Mouse (Mus musculus) cerebellum, adult 11 months (tissue): Measurements from ENCODE around the gene Hnrnph2.

Source experiments
- DNase-seq: peaks from one replicate; pipeline ENCODE4 v3.0.0; 2022

Gene Hnrnph2

GRCm38 (mm10) chrX:134619695-134620094 is 18.7 kb downstream of the Hnrnph2 start:
- DNase-seq = no peak

- no peak for DNase-seq
Observed at GRCm38 (mm10) chrX:134620254-134620865, 19.4 kb downstream of the Hnrnph2 start.

DNA sequence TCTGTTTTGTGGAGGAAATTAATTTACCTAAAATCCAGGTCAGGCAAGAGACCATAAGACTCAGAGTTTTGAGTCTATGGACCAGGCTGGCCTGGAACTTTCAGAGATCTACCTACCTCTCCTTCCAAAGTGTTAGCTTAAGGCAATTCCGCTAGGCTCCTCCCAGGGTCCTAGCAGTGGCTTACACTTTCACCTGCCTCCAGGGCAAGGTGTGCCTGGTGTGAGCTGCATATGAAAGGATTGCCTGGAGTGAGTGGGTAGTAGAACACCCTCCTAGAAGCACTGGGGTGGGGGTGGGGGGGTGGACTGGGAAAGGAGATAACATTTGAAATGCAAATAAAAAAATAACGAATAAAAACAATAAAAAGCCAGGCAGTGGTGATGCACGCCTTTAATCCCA is 20.7 kb downstream of the Hnrnph2 start:
- no peak for DNase-seq

DNA sequence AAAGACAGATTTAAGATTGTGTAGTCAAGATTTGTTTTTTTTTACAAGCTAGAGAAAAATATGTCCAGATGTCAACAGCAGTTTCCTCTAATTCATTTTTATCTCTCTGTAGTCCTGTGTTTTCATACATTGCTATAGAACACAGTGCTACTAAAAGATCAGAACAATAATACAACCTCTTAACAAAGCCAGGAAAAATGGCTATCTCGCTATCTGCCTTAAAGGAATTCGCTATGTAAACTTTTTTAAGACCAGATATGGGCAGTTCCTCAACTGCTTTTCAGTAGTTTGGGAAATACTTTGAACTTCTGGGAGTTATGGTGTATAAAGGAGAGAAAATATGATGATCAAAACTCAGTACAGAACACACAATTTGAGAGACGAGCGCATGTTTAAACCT is 22.4 kb downstream of the Hnrnph2 start:
- no peak for DNase-seq

- no peak for DNase-seq
Observed at GRCm38 (mm10) chrX:134628200-134628599, 27.2 kb downstream of the Hnrnph2 start.

DNA sequence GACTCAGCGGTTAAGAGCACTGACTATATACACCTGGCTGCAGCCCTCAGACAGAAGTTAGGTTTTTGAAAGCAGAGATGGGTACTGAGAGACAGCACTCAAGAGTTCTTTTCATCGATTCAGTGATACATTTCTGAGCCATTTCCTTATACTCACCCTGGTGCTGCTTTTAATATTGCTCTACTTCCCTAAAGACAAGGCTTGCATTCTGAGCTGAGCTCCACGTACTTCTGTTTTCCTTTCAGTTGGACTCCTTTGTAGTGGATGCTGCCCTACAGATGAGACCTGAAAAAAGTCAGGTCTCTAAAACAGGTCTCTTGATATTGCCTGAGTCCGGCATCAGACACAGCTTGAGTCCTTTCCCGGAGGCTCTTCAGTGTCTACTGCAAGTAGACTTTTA is 31.7 kb downstream of the Hnrnph2 start:
- DNase-seq = no peak

- DNase-seq = no peak
Observed at GRCm38 (mm10) chrX:134635111-134635510, 34.1 kb downstream of the Hnrnph2 start.

DNA sequence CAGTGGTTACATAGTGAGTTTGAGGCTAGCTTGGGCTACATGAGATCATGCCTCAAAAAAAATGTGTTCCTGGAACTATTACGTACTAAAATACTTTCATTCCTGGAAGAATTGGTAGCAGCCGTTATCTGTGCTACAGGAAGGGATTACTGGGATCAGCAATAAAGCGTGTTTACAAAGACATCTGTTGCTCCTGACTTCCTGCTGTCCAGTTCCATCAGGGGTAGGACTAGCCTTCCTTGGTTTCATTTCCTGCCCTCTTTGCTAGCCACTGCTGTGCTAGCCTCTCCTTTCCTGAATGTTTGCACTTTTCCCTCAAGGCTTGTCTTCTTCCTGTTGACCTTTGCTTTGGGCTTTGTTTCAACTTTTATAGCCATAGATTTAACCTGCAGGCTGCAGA is 34.9 kb downstream of the Hnrnph2 start:
- no peak for DNase-seq

DNA sequence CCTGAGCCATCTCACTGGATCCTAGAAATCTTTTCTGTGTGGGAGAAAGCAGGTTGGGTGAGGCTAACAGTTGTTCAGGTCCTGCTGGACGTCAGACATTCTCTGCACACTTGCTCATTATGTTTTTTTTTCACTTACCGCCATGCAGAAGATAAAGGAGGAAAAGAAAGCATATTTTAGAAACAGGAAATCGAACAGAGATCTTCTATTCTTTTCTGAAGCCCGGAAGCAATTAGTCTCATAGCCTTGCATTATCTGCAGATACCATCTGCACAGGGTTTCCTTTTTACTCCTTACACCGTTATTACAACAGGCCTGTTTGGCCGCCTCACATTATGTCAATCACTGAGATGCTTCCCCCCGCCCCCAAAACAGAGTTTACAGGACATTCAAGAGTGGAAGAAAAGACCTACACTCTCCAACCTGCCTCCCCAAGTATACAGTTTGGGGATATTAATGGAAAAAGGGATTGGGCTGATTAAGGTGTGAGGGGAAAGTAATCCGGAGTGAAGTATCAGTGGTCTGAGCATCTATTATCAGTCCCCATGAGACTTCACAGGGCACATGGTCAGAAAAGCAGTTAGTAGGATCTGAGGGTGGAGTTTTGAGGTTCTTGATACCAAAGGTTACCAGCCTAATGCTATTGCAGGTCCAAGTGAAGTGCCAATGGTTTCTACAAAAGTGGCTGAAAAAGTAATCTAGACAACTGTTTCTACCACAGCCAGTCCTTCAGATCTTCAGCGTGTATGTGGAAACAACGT is 40.2 kb downstream of the Hnrnph2 start:
- DNase-seq = no peak

- DNase-seq = no peak
Observed at GRCm38 (mm10) chrX:134646338-134646737, 45.4 kb downstream of the Hnrnph2 start.

- no peak for DNase-seq
Observed at GRCm38 (mm10) chrX:134647421-134647820, 46.4 kb downstream of the Hnrnph2 start.

DNA sequence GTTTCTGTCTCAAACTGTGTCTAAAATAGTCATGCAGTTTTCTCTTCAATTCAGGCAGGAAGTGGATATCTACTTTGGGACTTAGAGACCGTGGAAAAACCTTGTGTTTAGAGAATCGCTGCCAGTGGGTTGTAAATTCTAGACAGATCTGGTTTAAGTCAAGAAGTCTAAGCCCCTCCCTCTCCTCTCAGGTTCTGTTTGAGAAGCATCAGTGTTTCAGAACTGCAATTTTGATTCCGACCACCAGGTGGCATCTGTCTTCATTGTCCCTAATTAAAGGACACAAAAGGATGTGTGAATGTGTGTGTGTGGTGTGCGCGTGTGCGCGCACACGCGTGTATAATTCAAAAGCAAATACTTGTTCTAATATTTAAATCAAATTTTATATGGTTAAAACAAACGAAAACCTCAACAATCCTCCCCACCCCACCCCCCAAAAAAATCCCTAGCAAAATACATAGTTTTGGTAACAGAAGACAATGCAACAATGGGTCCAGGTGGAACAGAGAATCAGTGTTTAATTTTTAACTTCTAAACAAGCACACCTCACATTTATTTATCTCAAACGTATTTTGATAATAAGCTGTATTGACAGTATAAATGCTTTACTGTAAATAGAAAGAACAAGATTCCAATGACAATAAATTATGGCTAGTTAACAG is 47.2 kb downstream of the Hnrnph2 start:
- peak; percentile 66 for DNase-seq

- no peak for DNase-seq
Observed at GRCm38 (mm10) chrX:134652061-134652460, 51.1 kb downstream of the Hnrnph2 start.
